Mouse (Mus musculus) activated CD4-positive, CD25-positive, alpha-beta regulatory T cell (primary cell): Measurements from ENCODE around the gene Rab4b. TPM values are rescaled to one million over a fixed set of nuclear protein-coding genes. Genes with fewer than 3 reads are reported as not detected.

Experiments
- polyA plus RNA-seq, 2 experiments: library from polyadenylated mRNA; unstranded; fragments of 100-300 nt; shearing (Covaris generic); gene quantifications; one replicate each; pipeline ENCODE4 v1.2.1; 2017

The Rab4b gene
- 100 to 1,000 TPM; 171 to 182 TPM for polyA plus RNA-seq

GRCm38 (mm10) chr7:27178324-27179216 is at the start of gene Rab4b:
Gene Rab4b, minus strand, starts transcription at chr7:27178896.

GRCm38 (mm10) chr7:27228281-27228821 is 49.7 kb upstream of the Rab4b start, which contains the start of gene Itpkc:
Gene Itpkc, minus strand, starts transcription at chr7:27228661.

GRCm38 (mm10) chr7:27195681-27196611 is 17.2 kb upstream of the Rab4b start, which contains the start of the genes BC024978 and Snrpa:
Gene BC024978, plus strand, starts transcription at chr7:27195781.
Gene Snrpa, minus strand, starts transcription at chr7:27196271.

GRCm38 (mm10) chr7:27180837-27181695 is 2.4 kb upstream of the Rab4b start, which contains the start of the genes Gm21983 and Mia:
Gene Gm21983, minus strand, starts transcription at chr7:27181086.
Gene Mia, minus strand, starts transcription at chr7:27181157.

GRCm38 (mm10) chr7:27166614-27167474 is 11.9 kb downstream of the Rab4b start, which contains the start of gene Egln2:
Gene Egln2, minus strand, starts transcription at chr7:27166802.

GRCm38 (mm10) chr7:27153205-27153764 is 25.4 kb downstream of the Rab4b start, which contains the start of gene Cyp2t4:
Gene Cyp2t4, plus strand, starts transcription at chr7:27153714.

GRCm38 (mm10) chr7:27119676-27120075 is 59.0 kb downstream of the Rab4b start, which contains the start of gene Cyp2f2:
Gene Cyp2f2, plus strand, starts transcription at chr7:27119909.

Other genes with a start within 250 kb of the Rab4b start
- gene Cyp2a22, start 239.5 kb downstream of the Rab4b start, polyA plus RNA-seq = under 1 TPM in 1 of 2 experiments, not detected in 1; 0.05 TPM
- gene Cyp2a12, start 149.8 kb downstream of the Rab4b start, polyA plus RNA-seq = under 1 TPM; 0.10 to 0.16 TPM
- gene Cyp2f2, start 59.0 kb downstream of the Rab4b start, polyA plus RNA-seq = not detected
- under 1 TPM in 1 of 2 experiments, not detected in 1; 0.14 TPM for gene Cyp2t4, start 25.2 kb downstream of the Rab4b start, polyA plus RNA-seq
- 10 to 100 TPM; 50.8 to 59.6 TPM for gene Egln2, start 12.1 kb downstream of the Rab4b start, polyA plus RNA-seq
- gene Gm21983, start 2.2 kb upstream of the Rab4b start, polyA plus RNA-seq = not detected
- under 1 TPM; 0.31 to 0.47 TPM for gene Mia, start 2.3 kb upstream of the Rab4b start, polyA plus RNA-seq
- 1 to 10 TPM; 1.7 to 1.8 TPM for gene BC024978, start 16.9 kb upstream of the Rab4b start, polyA plus RNA-seq
- gene Snrpa, start 17.4 kb upstream of the Rab4b start, polyA plus RNA-seq = 100 to 1,000 TPM in 1 of 2 experiments, 10 to 100 TPM in 1; 99.1 to 108 TPM
- 1 to 10 TPM; 6.6 to 9.3 TPM for gene Itpkc, start 49.8 kb upstream of the Rab4b start, polyA plus RNA-seq
- gene Coq8b, start 54.1 kb upstream of the Rab4b start, polyA plus RNA-seq = 10 to 100 TPM; 18.1 to 19.3 TPM
- 1 to 10 TPM; 1.9 to 2.7 TPM for gene Numbl, start 79.5 kb upstream of the Rab4b start, polyA plus RNA-seq
- 1 to 10 TPM in 1 of 2 experiments, not detected in 1; 1.2 TPM for gene Ltbp4, start 158.8 kb upstream of the Rab4b start, polyA plus RNA-seq
- 10 to 100 TPM; 71.7 to 97.3 TPM for gene Shkbp1, start 177.1 kb upstream of the Rab4b start, polyA plus RNA-seq
- gene Gm20479, start 178.5 kb upstream of the Rab4b start, polyA plus RNA-seq = not detected